Mouse (Mus musculus) megakaryocyte progenitor cell, adult 5-6 weeks (primary cell): Measurements from ENCODE around the gene Lsamp. TPM values are rescaled to one million over a fixed set of nuclear protein-coding genes. Genes with fewer than 3 reads are reported as not detected.

ENCODE experiments used
- ATAC-seq: replicated peaks from 2 replicates; pipeline ENCODE4 v1.8.0; 2016; ENCODE audit warnings: mild to moderate bottlenecking, moderate TSS enrichment, inconsistent platforms; ENCODE audit not compliant: poor library complexity
- total RNA-seq, 2 experiments: library from RNA; stranded (forward) in 1 of 2; stranded (reverse) in 1 of 2; fragments of 157-497, 149-512 nt in 1 of 2; fragments of 200-1000 nt in 1 of 2; gene quantifications; 2 replicates each; pipeline versions ENCODE4 v1.2.3 to v1.2.4; 2015 to 2017

The Lsamp gene
- total RNA-seq, 2 experiments from 2014 or later: not detected

DNA sequence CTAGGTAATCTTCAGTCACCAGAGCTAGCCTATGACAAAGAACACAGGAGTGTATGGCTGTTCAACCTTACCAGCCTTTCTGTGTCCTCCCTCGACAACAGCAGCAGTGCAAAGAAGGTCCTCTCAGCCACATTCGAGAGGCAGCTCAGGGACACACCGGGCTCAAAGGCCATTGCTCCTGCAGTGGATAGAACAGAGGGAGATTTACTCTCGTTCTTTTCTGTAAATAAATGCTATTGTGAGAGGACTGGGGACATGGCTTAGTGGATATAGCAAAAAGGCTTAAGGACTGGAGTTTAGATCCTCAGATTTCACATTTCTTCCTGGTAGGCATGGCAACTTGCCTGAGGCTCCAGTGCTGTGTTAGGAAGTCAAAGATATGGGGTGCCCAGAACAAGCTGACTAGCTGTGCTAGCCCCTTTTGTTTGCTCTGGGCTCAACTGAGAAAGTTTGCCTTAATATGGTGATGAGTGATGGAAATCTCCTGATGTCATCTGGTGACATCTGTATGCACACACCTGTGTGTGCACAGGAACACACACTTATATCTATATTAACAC is 913.7 kb downstream of the Lsamp start:
- no peak for ATAC-seq

DNA sequence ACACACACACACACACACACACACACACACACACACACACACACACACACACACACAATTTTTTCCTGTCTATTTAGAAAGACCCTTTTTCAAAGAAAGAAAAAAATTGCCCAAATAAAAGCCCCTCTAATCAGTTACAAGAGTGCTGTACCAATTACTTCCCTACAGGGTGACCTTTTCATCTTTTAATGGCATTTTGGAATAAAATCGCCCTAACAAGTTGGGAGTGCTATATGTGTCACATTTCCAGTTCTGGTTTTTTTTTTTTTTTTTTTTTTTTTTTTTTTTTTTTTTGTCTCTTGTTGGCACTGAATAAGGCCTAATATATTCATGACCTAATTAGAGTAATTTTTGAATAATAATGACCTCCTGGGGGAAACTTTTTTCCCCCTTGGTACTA is 923.7 kb downstream of the Lsamp start:
- ATAC-seq: no peak

DNA sequence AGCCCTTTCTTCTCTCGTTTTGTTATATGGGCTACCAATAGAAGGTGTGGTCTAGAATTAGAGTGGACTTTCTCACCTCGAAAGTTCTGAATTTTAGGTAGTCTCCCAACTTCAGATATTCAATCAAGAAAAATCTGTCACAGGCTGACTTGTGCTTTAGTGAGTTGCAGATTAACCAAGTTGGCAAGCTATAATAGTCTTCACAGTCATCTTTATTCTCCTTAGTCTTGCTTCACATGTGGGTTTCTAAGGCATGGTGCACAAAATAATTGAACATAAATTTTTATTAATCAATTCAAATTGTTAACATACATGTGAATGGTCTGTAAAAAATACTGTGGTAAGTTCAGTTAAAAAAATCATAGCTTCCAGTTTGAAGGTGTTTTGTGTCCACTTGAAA is 930.0 kb downstream of the Lsamp start:
- no peak for ATAC-seq

GRCm38 (mm10) chr16:40930596-40930995 is 946.4 kb downstream of the Lsamp start:
- no peak for ATAC-seq

- ATAC-seq: no peak
These were observed 958.1 kb downstream of the Lsamp start for GRCm38 (mm10) chr16:40942266-40942665.

DNA sequence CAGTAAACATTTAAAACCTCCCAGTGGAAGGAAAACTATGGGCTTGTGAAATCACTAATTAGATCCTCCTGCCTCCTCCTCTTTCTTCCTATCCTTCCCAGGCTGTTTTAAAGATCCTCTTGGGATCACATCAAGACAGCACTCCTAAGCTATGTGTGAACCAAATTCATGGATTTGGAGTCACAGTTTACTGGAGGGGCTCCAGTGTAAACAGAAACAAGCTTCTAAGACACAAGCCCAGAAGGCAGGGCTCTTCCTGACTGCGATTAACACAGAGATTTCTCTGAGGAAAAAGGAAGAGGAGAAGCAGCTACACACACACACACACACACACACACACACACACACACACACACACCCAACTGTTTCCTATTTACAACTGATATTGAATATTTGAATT is 961.7 kb downstream of the Lsamp start:
- no peak for ATAC-seq

DNA sequence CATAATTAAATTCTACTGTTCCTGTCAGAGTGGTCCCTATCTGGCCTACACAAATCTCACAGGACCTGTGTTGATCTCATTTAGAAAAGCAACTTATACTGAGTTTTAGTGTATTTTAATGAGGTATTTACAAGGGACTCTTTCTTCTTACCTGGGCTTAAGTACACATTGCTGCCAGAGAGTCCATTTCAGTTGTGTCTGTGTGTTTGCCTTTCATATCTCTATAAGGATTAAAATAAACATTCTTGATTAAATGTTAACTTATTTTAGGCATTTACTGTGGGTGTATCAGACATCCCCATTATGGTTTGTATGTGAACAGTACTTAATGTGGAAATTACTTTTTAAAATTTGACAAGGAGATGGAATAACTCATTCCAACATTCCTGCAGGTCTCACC is 963.9 kb downstream of the Lsamp start:
- ATAC-seq: no peak

DNA sequence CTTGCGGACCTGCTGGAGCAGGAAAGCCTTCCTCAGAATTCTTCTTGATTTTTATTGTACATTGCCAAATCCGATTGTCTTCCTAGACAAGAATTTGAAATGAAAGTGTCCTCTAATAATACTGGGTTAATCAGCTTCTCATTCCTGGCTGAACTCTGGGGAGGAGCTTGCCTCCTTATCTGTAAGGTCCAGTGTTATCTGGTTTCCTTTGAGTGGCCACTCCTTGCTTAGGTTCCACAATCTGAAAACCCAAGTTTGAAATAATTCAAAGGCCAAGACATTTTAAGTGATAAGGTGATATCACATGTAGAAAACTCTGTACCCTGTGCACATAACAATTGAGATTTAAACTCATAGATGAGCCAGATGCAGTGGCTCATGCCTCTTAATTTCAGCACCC is 975.0 kb downstream of the Lsamp start:
- no peak for ATAC-seq

GRCm38 (mm10) chr16:40960586-40960985 is 976.4 kb downstream of the Lsamp start:
- no peak for ATAC-seq

DNA sequence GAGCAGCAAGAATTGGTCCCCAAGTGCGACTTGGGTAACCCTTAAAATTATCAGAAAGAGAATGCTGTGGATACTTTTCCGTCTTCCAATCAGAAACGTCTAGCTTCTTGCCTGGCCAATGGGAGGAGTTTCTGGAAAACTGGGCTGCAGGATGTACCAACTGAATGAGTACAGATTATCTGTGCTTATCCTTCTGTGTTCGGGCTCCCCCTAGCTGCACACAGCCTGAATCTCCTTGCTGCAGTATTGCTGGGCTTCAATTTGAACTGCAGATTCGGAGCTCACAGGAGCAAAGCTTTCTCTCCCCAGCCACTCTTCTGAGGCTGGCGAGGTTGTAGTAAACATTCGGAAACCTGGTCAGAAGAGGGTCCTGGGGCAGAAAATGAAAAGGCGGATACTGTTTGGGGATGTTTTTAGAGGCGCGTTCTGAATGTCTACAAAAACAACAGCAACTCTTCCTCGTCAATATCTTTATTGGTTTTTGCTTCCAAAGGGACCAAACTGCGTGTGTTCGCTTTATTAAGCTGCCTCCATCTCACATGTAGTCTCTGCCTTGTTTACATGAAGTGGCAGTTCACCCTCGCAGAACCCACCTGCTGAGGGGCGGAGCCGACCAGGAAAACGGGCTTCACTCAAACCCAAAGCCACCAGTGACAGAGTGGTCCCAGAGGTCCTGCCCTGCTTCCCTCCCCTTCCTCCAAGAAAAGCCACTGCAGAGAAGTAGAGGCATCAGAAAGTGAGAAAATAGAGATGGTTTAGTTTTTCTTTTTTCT is 984.1 kb downstream of the Lsamp start:
- peak; percentile 39 for ATAC-seq

GRCm38 (mm10) chr16:40971382-40971781 is 987.2 kb downstream of the Lsamp start:
- ATAC-seq: no peak

DNA sequence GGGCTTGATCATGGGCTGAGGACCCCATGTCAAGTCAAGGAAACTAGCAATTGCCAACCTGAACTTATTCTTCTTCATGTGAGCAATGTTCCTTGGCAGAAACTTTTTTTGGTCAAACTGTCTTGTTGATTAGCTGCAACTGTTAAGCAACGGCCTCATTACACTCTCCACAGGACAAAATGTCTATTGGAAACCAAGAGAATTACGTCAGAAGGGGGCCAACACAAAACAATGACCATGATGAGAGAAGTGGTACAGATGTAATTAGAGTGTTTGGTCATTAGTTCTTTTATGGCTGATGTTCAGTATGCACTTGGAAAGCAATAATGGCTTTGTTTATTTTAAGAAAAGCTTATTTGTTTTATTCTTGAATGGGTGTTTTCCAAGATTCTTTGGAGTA is 989.9 kb downstream of the Lsamp start:
- ATAC-seq: no peak

GRCm38 (mm10) chr16:40983026-40983425 is 998.9 kb downstream of the Lsamp start:
- no peak for ATAC-seq

DNA sequence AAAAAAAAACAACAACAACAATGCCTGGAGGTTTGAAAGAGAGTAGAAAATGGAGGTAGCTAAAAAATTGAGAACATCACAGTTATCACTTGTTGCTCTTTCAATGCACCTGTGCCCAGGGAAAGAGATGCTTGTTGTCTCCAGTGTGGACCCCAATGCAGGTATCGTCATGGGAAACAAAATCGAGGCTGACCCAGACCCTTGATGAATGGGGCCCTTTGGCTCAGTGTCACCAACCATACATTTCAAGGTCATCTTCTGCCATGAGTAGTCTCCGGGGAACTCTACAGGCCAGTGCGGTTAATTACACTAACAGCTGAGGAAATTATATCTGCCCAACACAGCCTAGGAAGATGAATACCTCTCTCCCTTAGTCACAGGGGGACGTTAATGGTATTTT is 1023.4 kb downstream of the Lsamp start:
- ATAC-seq: no peak

DNA sequence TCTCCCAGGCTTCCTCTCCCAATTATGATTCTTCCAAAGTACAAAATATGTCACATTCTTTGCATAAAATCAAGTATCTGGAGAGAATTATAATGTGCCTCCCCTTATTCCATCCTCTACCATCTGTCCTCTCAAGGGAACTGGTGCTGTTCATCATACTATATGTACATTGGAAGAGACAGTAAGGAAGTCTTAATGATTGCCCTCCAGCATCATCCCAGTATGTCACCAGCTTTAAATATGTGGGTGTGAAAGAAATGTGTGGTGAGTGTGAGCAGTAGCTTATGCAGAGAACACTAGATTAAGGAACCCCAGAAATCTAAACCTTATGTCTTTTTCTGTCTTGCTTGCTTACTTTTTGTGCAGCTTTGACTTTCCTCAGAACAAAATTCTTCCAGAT is 1050.6 kb downstream of the Lsamp start:
- no peak for ATAC-seq

- no peak for ATAC-seq
These were observed 1057.5 kb downstream of the Lsamp start for GRCm38 (mm10) chr16:41041686-41042085.

DNA sequence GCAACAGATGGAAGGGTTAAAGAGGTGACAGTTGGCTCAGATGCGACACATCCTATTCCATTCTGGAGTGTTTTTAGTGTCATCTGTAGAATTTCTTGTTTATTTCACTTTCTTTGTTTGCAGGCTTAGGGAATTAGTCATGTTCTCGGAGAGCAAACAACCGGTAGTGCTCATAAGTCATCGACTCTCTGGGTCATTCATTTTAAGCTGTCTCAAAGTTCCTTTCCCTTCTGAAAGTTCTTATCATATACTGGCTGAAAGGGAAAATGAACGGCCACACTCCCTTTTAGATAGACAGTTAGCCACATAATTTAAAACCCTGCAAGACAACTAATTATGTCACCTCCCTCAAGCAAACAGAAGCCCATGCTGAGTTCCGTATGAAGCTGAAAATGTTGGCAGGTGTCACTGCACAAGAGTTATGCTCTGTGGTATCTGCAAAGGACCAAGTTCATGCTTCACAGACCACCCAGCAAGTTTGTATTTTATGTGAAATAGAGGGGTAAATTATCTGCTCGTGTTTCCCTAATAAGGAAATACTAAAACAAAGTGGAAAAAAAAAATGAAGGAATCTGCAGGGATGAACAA is 1079.2 kb downstream of the Lsamp start:
- no peak for ATAC-seq

- ATAC-seq: no peak
These were observed 1089.3 kb downstream of the Lsamp start for GRCm38 (mm10) chr16:41073470-41073869.

DNA sequence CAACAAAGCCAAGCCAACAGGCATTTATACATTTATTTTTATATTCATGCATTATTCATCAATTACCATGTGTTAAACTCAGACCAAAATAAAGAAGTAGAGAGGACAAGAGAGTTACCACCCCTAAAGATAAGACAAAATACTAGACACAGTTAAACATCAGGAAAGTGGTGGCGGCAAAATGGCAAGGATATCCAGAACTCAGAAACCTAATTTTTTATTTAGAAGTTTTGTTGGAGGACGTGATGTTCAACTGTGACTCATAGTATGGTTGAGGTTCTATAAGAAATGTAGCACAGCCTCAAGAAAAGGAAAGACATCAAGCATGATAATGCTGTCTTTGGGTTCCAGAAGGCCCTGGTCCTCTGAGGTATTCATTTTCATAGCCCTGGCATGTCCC is 1104.5 kb downstream of the Lsamp start:
- ATAC-seq: no peak

GRCm38 (mm10) chr16:41090092-41090491 is 1105.9 kb downstream of the Lsamp start:
- no peak for ATAC-seq

- no peak for ATAC-seq
These were observed 1107.1 kb downstream of the Lsamp start for GRCm38 (mm10) chr16:41091259-41091658.

- no peak for ATAC-seq
These were observed 1118.6 kb downstream of the Lsamp start for GRCm38 (mm10) chr16:41102805-41103204.
